Mouse (Mus musculus): ENCODE results near the gene Ngf.

The Ngf gene

DNA sequence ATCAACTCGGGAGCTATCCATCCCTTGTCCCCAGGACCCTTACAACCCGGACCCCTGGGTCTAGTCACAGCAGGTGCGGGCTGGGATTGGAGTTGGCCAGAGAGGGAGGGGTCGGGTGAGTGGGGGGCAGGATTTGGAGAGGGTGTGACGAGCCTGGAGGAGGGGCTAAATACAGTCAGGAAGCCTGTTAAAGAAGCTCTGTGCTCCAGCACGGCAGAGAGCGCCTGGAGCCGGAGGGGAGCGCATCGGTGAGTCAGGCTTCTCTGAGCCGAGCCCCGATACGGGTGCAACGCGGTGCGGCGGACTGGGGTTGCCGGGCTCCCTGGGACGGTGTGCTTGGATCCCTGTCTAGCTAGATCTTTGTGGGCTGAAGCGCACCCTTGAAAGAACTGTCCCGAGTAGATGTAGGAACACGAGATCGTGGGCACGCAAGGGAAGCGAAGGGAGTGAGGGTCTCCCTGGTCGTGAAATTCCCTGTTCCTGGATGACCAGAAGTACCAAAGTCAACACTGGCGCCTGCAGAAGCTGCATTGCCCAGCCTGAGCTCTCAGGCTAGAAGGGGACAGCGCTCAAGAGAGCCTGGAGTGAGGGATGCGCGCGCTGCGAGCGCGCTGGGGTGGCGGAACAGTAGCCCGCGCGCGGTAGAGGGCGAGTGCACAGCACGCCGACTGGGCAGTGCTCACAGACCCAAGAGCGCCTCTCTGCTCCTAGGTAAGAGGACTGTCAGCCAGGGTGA, at the start of gene Ngf:
TSS of gene Ngf (plus strand) at position 207 of the 736 bp plus-strand sequence.
- in situ Hi-C loops (cut with MboI; ENCODE audit: low pct_unique_long_range_greater_than_20kb in 1 of 2, low sequenced_read_pairs in 2 of 2, unreplicated experiment in 1 of 2), result no loop called here

- in situ Hi-C loops (cut with MboI; ENCODE audit: low pct_unique_long_range_greater_than_20kb in 1 of 2, low sequenced_read_pairs in 2 of 2, unreplicated experiment in 1 of 2), result no loop called here
Measured at GRCm38 (mm10) chr3:102445567-102445966, 24.2 kb upstream of the Ngf start.

- in situ Hi-C loops (cut with MboI; ENCODE audit: low pct_unique_long_range_greater_than_20kb in 1 of 2, low sequenced_read_pairs in 2 of 2, unreplicated experiment in 1 of 2), result no loop called here
Measured at GRCm38 (mm10) chr3:102446691-102447090, 23.0 kb upstream of the Ngf start.

DNA sequence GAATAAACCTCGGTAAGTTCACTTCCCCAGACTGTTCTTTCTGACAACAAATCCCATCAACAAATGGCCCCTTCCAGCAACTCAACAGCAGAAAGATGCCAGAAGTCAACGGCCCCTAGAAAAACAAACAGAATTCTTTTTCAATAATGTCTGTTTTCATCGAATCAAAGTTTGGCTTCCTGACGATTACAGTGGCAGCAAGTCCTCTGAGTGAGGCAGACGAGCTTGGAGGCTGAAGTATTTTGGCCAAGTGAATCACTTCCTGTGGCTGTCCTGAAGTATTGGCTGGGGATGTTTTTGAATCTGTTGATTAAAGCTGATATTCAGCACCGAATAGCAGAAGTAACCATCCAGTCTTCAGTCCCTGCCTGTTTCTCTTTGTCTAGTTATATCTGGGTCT, 15.2 kb upstream of the Ngf start:
- in situ Hi-C loops (cut with MboI; ENCODE audit: low pct_unique_long_range_greater_than_20kb in 1 of 2, low sequenced_read_pairs in 2 of 2, unreplicated experiment in 1 of 2), result no loop called here

- in situ Hi-C loops (cut with MboI; ENCODE audit: low pct_unique_long_range_greater_than_20kb in 1 of 2, low sequenced_read_pairs in 2 of 2, unreplicated experiment in 1 of 2), result no loop called here
Measured at GRCm38 (mm10) chr3:102460528-102460927, 9.2 kb upstream of the Ngf start.

- in situ Hi-C loops (cut with MboI; ENCODE audit: low pct_unique_long_range_greater_than_20kb in 1 of 2, low sequenced_read_pairs in 2 of 2, unreplicated experiment in 1 of 2), result no loop called here
Measured at GRCm38 (mm10) chr3:102460986-102461385, 8.7 kb upstream of the Ngf start.

GRCm38 (mm10) chr3:102462703-102463336, 6.9 kb upstream of the Ngf start:
- in situ Hi-C loops (cut with MboI; ENCODE audit: low pct_unique_long_range_greater_than_20kb in 1 of 2, low sequenced_read_pairs in 2 of 2, unreplicated experiment in 1 of 2), result no loop called here

DNA sequence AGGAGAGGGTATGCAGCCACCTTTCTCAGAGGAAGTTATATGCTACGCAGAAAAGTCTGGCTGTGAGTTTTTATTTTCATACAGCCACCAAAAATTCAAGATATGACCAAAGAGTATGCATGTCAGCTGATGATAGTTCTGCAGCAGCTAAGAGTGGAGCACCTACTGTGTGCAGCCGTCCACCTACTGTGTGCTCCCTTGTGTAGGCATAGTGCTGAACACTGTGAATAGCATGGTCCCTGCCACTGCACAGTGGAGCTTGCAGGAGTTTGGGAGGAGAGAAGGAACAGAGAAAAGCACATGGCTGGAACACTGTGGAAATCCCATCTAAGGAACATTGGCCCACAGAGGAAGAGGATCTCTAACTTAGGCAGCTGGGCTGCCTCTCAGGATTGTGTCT, 6.4 kb upstream of the Ngf start:
- in situ Hi-C loops (cut with MboI; ENCODE audit: low pct_unique_long_range_greater_than_20kb in 1 of 2, low sequenced_read_pairs in 2 of 2, unreplicated experiment in 1 of 2), result no loop called here

- in situ Hi-C loops (cut with MboI; ENCODE audit: low pct_unique_long_range_greater_than_20kb in 1 of 2, low sequenced_read_pairs in 2 of 2, unreplicated experiment in 1 of 2), result no loop called here
Measured at GRCm38 (mm10) chr3:102466587-102466986, 3.1 kb upstream of the Ngf start.

- in situ Hi-C loops (cut with MboI; ENCODE audit: low pct_unique_long_range_greater_than_20kb in 1 of 2, low sequenced_read_pairs in 2 of 2, unreplicated experiment in 1 of 2), result no loop called here
Measured at GRCm38 (mm10) chr3:102467121-102467520, 2.6 kb upstream of the Ngf start.

DNA sequence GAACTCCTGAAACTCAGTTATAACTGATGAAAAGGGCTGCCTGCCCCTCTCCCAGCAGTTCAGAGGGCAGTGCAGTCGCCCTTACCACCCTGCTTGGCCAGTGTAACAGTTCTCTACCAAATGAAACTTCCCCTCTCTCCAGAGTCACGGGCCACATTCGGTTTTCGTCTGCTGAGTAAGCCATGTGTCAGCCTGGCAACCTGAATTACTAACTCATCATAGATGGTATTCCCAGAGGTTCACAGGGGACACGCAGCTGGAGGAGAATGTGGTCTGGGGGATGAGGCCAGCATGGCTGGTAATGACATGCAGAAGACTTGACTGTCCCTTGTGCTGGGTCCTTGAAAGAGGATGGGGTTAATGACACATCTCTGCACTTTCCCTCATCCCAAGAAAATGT, 1.5 kb downstream of the Ngf start:
- in situ Hi-C loops (cut with MboI; ENCODE audit: low pct_unique_long_range_greater_than_20kb in 1 of 2, low sequenced_read_pairs in 2 of 2, unreplicated experiment in 1 of 2), result no loop called here

DNA sequence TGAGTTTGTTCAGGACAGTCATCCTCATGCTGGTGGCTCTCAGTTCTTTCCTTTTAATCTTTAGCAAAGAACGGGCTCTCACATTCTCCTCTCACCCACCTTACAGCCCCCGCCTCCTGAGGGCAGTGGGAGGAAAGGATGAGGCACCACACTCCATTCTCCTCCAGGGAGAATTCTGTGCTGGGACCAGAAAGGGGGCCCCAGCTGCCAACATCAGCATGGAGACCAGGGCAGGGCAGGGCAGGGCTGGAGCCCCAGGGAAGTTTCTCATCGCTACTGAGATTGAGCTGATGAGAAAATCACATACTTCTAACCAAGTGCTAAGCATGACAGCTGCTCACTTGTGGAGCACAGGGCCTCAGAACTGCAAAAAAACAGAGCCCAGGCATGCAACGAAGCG, 2.1 kb downstream of the Ngf start:
- in situ Hi-C loops (cut with MboI; ENCODE audit: low pct_unique_long_range_greater_than_20kb in 1 of 2, low sequenced_read_pairs in 2 of 2, unreplicated experiment in 1 of 2), result no loop called here

DNA sequence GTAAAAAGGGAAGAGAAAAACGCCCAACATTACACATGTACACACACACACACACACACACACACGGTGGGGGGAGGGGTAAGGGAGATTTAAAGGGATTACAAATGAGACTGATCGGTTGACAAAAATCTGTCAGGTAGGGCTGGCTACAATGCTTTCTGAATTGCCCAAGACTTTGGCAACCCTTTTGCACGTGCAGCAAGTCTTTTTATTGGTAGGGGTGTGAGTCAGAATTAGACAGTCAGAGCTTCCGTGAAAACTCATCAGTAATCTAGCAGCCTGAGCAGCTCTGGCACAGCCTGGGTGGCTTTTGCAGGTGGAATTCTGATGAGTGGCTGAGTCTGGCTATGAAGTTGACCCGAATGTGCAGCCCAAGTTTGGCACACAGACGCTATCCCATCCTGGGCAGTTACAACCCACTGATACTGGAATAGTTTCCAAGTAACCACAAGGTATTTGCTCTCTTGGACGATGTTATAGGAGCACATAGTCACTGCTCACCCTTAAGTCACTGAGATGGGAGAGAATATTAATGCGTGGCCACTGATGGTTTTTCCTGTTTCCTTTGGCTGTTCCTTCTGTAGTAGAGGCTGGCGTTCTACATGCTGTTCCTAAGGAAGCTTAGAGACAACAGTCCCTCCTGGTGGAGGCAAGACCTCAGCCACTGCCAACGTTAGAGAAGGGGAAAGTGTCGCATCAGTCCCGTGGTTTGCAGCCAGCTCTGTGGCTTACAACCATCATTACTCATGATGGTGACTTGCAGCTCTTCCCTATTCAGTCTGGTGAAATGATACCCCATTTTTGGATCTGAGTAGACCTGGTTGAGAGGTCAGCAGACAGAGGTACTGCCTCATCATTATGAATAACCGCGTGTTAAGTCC, 4.8 kb downstream of the Ngf start:
- in situ Hi-C loops (cut with MboI; ENCODE audit: low pct_unique_long_range_greater_than_20kb in 1 of 2, low sequenced_read_pairs in 2 of 2, unreplicated experiment in 1 of 2), result no loop called here

DNA sequence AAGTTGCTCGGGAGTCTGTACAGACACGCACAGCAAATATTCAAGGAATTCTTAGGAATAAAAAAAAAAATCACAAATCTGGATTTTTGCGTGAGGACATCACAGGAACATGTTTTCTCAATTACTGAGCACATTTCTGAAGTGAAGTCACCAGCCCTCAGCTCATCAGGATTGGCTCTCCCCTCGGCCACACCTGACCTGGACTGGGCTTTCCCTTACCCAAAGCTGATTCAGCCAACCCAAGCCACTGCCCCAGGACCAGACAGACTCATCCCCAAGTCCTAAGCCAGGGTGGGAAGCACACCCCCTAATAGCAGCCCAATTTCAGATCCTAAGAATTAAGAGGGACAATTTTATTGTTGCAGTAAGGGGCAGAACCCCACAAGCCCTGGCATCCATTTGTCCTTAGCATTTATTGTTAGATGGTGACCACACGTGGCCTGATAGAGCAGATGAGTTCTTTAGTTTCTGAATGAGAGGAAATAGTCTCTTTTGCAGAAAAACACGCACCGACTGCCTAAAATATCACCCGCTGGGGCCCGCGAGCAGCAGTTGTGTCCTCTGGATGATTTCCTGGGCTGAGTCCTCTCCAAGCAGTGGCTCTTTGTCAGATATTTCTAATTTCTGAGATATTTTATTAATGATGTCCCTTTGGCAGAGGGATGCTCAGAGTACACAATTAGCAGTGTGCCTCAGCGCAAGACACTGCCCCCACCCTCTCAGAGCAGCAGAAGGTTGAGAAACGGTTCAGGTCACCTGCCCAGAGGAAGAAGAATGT, 8.4 kb downstream of the Ngf start:
- in situ Hi-C loops (cut with MboI; ENCODE audit: low pct_unique_long_range_greater_than_20kb in 1 of 2, low sequenced_read_pairs in 2 of 2, unreplicated experiment in 1 of 2), result no loop called here

GRCm38 (mm10) chr3:102490393-102491123, 20.8 kb downstream of the Ngf start:
- in situ Hi-C loops (cut with MboI; ENCODE audit: low pct_unique_long_range_greater_than_20kb in 1 of 2, low sequenced_read_pairs in 2 of 2, unreplicated experiment in 1 of 2), result no loop called here

GRCm38 (mm10) chr3:102498113-102498512, 28.4 kb downstream of the Ngf start:
- in situ Hi-C loops (cut with MboI; ENCODE audit: low pct_unique_long_range_greater_than_20kb in 1 of 2, low sequenced_read_pairs in 2 of 2, unreplicated experiment in 1 of 2), result no loop called here

- in situ Hi-C loops (cut with MboI; ENCODE audit: low pct_unique_long_range_greater_than_20kb in 1 of 2, low sequenced_read_pairs in 2 of 2, unreplicated experiment in 1 of 2), result no loop called here
Measured at GRCm38 (mm10) chr3:102498931-102499330, 29.2 kb downstream of the Ngf start.

DNA sequence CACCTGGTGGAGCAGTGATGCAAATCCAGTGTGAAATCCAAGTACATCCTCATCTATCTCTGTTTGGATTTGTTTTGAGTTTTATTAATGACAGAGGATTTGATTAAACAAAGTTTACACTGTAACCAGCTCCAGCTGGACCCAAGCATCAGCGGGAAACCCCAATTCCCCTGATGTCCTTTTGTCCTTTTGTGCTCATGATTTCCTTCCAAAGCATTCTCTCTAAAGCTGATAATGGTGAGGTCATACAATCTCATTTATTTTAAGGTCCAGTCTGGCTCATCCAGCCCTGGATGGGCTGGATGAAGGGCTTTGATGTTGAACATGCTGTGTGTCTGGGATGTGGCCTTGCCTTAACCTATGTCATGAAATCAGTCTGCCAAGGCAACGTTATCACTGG, 30.3 kb downstream of the Ngf start:
- in situ Hi-C loops (cut with MboI; ENCODE audit: low pct_unique_long_range_greater_than_20kb in 1 of 2, low sequenced_read_pairs in 2 of 2, unreplicated experiment in 1 of 2), result no loop called here

All from mouse embryonic stem cell (cell line).